Mouse (Mus musculus) duodenum, adult 2 months (tissue): Measurements from ENCODE around the gene Gm13285. TPM values are rescaled to one million over a fixed set of nuclear protein-coding genes. Genes with fewer than 3 reads are reported as not detected.

ENCODE experiments used
- polyA plus RNA-seq: library from polyadenylated mRNA; depleted of rRNA; stranded (reverse); fragments of >200 nt; gene quantifications from 2 replicates; pipeline ENCODE4 v1.2.3, GENCODE M21; 2012; ENCODE audit warnings: low replicate concordance; rRNA removed

Gm13285 gene
- polyA plus RNA-seq, 1 experiment = not detected

Other genes with a start within 250 kb of the Gm13285 start
- gene Ifna15, start 241.4 kb upstream of the Gm13285 start, polyA plus RNA-seq = not detected in 2 replicates
- gene Ifna14, start 227.9 kb upstream of the Gm13285 start, polyA plus RNA-seq = not detected in 2 replicates
- gene Ifna9, start 207.3 kb upstream of the Gm13285 start, polyA plus RNA-seq = not detected in 2 replicates
- gene Ifna12, start 196.3 kb upstream of the Gm13285 start, polyA plus RNA-seq = not detected in 2 replicates
- not detected in 2 replicates for gene C87499, start 165.3 kb upstream of the Gm13285 start, polyA plus RNA-seq
- gene Ifna13, start 155.2 kb upstream of the Gm13285 start, polyA plus RNA-seq = not detected in 2 replicates
- gene Ifna16, start 122.7 kb upstream of the Gm13285 start, polyA plus RNA-seq = not detected in 2 replicates
- gene Ifna2, start 115.8 kb upstream of the Gm13285 start, polyA plus RNA-seq = not detected in 2 replicates
- gene Ifnab, start 108.3 kb upstream of the Gm13285 start, polyA plus RNA-seq = not detected in 2 replicates
- 0.11 and 0.27 TPM in 2 replicates for gene Gm26566, start 77.9 kb upstream of the Gm13285 start, polyA plus RNA-seq
- gene Klhl9, start 77.2 kb upstream of the Gm13285 start, polyA plus RNA-seq = 5.4 and 7.9 TPM in 2 replicates
- gene Gm13271, start 44.8 kb upstream of the Gm13285 start, polyA plus RNA-seq = not detected in 2 replicates
- not detected in 2 replicates for gene Gm13283, start 39.5 kb upstream of the Gm13285 start, polyA plus RNA-seq
- not detected in 2 replicates for gene Gm13290, start 25.8 kb upstream of the Gm13285 start, polyA plus RNA-seq
- not detected in 2 replicates for gene Gm13289, start 22.7 kb upstream of the Gm13285 start, polyA plus RNA-seq
- gene Gm13272, start 19.8 kb upstream of the Gm13285 start, polyA plus RNA-seq = not detected in 2 replicates
- not detected in 2 replicates for gene Ifnz, start 17.5 kb upstream of the Gm13285 start, polyA plus RNA-seq
- not detected in 2 replicates for gene Gm13276, start 14.0 kb upstream of the Gm13285 start, polyA plus RNA-seq
- gene Gm13277, start 11.0 kb upstream of the Gm13285 start, polyA plus RNA-seq = not detected in 2 replicates
- gene Gm13278, start 8.1 kb upstream of the Gm13285 start, polyA plus RNA-seq = not detected in 2 replicates
- gene Gm13275, start 5.2 kb upstream of the Gm13285 start, polyA plus RNA-seq = not detected in 2 replicates
- not detected in 2 replicates for gene Gm13279, start 2.3 kb upstream of the Gm13285 start, polyA plus RNA-seq
- 0.49 TPM in 1 of 2 replicates, not detected in the other for gene Gm13287, start 3.6 kb downstream of the Gm13285 start, polyA plus RNA-seq
- not detected in 2 replicates for gene Gm13288, start 5.9 kb downstream of the Gm13285 start, polyA plus RNA-seq
- gene Ifna7, start 16.6 kb downstream of the Gm13285 start, polyA plus RNA-seq = not detected in 2 replicates
- not detected in 2 replicates for gene Ifna11, start 20.3 kb downstream of the Gm13285 start, polyA plus RNA-seq
- gene Ifna6, start 27.8 kb downstream of the Gm13285 start, polyA plus RNA-seq = not detected in 2 replicates
- gene Ifna5, start 35.9 kb downstream of the Gm13285 start, polyA plus RNA-seq = not detected in 2 replicates
- gene Ifna4, start 42.2 kb downstream of the Gm13285 start, polyA plus RNA-seq = not detected in 2 replicates
- gene Ifna1, start 50.4 kb downstream of the Gm13285 start, polyA plus RNA-seq = not detected in 2 replicates
- gene Ifne, start 80.5 kb downstream of the Gm13285 start, polyA plus RNA-seq = 0.21 TPM in 1 of 2 replicates, not detected in the other